Mouse (Mus musculus) intestine, embryonic 14.5 days (tissue): ENCODE results near the gene Pdia5. TPM values are rescaled to one million over a fixed set of nuclear protein-coding genes. Genes with fewer than 3 reads are reported as not detected.

Experiments used
- microRNA-seq: library from miRNA; unstranded; fragments of <30 nt; microRNA quantifications from one replicate; pipeline ENCODE4, GENCODE M21; 2016
- polyA plus RNA-seq: library from polyadenylated mRNA; unstranded; fragments of >200 nt; fragmentation: Nextera tagmentation; extraction: Ambion mirVana; gene quantifications from 2 replicates; pipeline ENCODE4 v1.2.1, GENCODE M21; 2014

Gene Pdia5
- polyA plus RNA-seq, 1 experiment from 2014 or later = 19.7 TPM

Small RNAs within 50 kb of the gene (microRNA-seq; reads per million reads assigned to microRNA genes)
- gene Gm25548 = not detected

Other genes starting within 250 kb of the Pdia5 start
- gene Sec22a, start 127.0 kb downstream of the Pdia5 start, polyA plus RNA-seq = 54.6 and 58.3 TPM in 2 replicates
- gene Sema5b, start 50.3 kb upstream of the Pdia5 start, polyA plus RNA-seq = 5.1 and 7.0 TPM in 2 replicates